Mouse (Mus musculus) brain, embryonic 14.5 days (tissue): ENCODE measurements around the gene Pir. TPM values are rescaled to one million over a fixed set of nuclear protein-coding genes. Genes with fewer than 3 reads are reported as not detected.

ENCODE experiments used
- DNase-seq: peaks from one replicate; pipeline ENCODE4 v3.0.0-alpha.2; 2011; ENCODE audit warnings: low read depth
- CTCF ChIP-seq: fragments of 200-500 bp; IDR thresholded peaks from 2 replicates; pipeline ENCODE4 v1.5.1; 2012; ENCODE audit warnings: inconsistent platforms, mild to moderate bottlenecking, moderate library complexity, borderline replicate concordance; ENCODE audit not compliant: insufficient read depth, insufficient read length; ENCODE audit errors: extremely low read depth
- POLR2A ChIP-seq: fragments of 200-500 bp; IDR thresholded peaks from 2 replicates; pipeline ENCODE4 v1.6.1; 2012; ENCODE audit warnings: mild to moderate bottlenecking, inconsistent platforms, borderline replicate concordance; ENCODE audit not compliant: poor library complexity, insufficient read depth, insufficient read length, severe bottlenecking; ENCODE audit errors: extremely low read depth
- polyA plus RNA-seq: library from polyadenylated mRNA; depleted of rRNA; stranded (reverse); fragments of >200 nt; gene quantifications from 2 replicates; pipeline ENCODE4 v1.2.3, GENCODE M21; 2012

Pir gene
- polyA plus RNA-seq, 1 experiment, result 1.7 TPM

DNA sequence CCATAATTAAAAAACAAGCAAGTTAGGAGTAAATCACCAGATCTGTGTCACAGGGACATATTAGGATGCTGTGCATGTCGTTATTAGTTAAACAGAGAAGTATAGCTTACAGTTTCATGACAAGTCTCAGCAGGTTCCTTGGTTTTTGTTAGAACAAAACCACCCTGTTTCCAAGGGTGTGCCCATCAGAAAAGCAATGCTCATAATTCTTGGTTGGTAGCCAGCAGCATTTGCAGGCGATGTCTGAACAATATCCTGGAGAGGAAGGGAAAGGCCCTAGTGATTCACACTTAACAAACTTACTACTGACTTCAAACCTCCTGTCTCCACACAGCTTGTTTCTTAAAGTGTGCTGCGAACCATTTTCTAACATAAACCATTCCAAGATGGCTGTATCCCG, 14.6 kb downstream of the Pir start:
- no peak for TF ChIP-seq POLR2A
- no peak for TF ChIP-seq CTCF
- no peak for DNase-seq

DNA sequence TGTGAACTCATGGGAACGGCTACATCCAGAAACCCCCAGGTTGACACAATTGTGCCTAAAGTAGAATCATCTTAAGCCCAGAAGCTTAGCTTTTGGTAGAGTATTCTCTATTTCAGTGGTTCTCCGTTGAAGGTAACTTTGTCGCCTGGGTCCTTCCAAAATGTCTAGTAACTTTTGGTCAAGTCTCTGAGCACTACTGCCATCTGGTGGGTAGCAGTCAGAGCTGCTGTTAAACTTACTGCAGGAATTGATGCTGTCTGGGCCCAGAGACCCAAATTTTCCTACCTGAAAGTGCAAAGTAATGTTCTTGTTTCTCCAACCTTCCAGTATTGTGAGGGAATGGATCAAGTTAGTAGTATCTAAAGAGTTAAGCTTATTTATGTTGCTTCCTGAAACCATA, 17.9 kb downstream of the Pir start:
- peak; percentile 38 for DNase-seq
- no peak for TF ChIP-seq POLR2A
- TF ChIP-seq CTCF, result peak; percentile 53; the same call in 1 of the 2 replicates

GRCm38 (mm10) chrX:164291147-164291546, 22.0 kb downstream of the Pir start:
- TF ChIP-seq CTCF, result no peak
- no peak for TF ChIP-seq POLR2A
- DNase-seq, result no peak

DNA sequence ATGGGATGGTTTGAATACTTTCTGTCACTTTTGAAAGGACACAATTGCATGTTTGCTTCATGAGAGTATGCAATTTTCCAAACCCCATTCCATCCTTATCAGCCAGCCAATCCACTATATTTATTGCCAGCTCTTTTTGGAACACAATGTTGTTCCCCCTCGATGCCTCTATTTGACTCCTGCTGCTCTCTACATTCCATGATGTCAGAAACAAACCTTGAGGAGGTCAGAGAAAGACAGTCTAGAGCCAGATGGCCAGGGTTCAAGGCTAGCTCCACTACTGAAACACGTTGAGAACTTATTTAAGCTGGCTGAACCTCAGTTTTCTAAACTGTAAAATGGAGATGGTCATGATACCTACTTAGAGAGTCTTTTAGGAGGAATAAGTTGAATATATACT, 37.1 kb downstream of the Pir start:
- no peak for DNase-seq
- TF ChIP-seq POLR2A, result no peak
- no peak for TF ChIP-seq CTCF

DNA sequence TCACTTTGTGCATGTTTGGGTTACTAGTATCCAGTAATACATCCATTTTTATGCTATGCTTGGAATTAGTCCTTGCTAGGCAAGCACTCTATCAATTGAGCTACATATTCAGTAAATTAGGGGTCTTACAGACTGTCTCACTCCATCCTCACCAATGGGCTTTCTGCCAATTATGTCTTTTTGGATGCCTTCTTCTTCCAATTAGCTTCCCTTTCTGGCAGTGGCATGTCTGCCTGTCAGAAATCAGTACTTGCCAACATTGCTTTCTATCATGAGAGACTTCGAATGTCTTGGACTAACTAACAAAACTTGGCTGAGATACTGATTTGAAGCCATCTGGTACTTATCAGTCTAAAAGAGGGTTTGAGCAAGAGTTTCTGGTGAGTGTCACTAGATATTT, 44.7 kb downstream of the Pir start:
- TF ChIP-seq CTCF (no peak), POLR2A (no peak)
- DNase-seq, result peak; percentile 88

DNA sequence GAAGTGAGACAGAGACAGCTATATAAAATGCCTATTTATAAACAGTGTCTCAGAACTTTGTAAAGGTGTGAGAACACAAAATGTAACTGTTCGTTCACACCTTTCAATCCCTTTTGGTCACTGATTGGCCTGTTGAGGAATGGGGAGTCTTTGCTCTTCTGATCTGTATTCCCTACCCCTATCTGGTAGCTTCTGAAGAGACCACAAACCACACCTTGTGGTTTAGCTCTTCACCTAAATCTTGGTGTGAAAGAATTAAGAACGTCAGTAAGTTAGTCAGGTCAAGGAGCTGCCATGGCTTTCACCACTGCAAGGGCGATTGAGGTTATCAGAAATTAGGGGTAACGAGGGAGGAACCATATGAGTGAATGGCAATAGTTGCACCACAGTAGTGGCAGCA, 49.4 kb downstream of the Pir start:
- no peak for TF ChIP-seq POLR2A
- no peak for TF ChIP-seq CTCF
- DNase-seq, result no peak

DNA sequence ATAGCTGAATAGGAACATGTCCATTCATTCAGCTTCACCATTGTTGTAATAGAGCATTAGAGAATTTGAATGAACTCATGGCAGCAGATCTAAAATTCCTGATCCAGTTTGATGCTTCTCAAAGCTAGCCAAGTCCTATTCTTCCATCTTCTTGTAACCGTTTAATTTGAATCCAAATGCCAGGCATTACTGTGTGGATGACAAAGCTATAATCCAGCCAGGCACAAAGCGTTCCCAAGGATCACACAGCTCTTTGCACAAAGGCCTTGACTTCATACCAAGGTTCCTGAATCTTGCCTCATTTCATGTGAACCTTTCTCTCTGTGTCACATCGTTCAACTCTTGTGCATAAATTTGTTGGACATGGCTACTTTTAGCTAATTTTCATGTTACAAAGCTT, 50.9 kb downstream of the Pir start:
- no peak for TF ChIP-seq CTCF
- TF ChIP-seq POLR2A, result no peak
- peak; percentile 28 for DNase-seq

DNA sequence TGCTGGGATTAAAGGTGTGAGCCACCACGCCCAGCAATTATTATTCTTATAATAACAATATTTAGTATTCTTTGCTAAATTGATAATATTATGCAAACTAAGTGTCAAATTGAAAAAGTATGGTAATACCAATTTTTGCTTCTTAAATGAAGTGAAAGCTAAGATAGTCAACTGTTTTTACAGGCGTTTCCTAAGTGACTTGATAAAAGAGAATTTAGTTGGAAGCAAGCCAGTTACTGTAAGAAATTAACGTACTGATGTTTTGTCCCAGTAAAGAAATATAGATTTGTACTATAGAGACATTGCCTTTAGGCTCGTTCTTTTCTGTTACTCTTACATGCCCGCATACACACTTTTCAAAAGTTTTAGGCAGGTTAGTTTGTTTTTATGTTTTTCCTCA, 53.3 kb downstream of the Pir start:
- DNase-seq, result no peak
- TF ChIP-seq CTCF (no peak), POLR2A (no peak)

- peak; percentile 60 for DNase-seq
- TF ChIP-seq CTCF (no peak), POLR2A (no peak)
These were observed 54.3 kb downstream of the Pir start for GRCm38 (mm10) chrX:164323391-164323913.

GRCm38 (mm10) chrX:164330351-164330750, 61.2 kb downstream of the Pir start:
- TF ChIP-seq POLR2A, result no peak
- TF ChIP-seq CTCF, result no peak
- DNase-seq, result no peak

DNA sequence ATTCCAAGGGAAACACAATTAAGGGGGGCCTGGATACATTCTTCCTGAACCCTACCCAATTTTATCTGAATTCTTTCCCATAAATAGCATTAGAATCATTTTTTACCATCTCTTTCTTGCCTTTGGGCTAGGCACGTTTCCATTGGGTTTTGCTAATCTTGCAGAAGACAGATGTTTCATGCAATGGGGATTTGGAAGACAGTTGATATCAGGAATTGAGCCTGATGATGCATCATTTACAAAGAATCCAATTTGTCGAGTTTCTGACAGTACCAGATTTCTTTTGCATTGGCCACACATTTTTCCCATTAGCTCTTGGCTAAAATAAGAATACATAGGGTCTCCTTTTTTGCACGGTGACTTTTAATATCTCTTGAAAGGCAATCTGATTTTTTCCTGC, 61.6 kb downstream of the Pir start:
- no peak for TF ChIP-seq CTCF
- no peak for TF ChIP-seq POLR2A
- DNase-seq, result no peak

- TF ChIP-seq CTCF (no peak), POLR2A (no peak)
- no peak for DNase-seq
These were observed 69.4 kb downstream of the Pir start for GRCm38 (mm10) chrX:164338591-164338990.
